Mouse (Mus musculus) brain, embryonic 14.5 days (tissue): Measurements from ENCODE around the gene Sgsh. TPM values are rescaled to one million over a fixed set of nuclear protein-coding genes. Genes with fewer than 3 reads are reported as not detected.

Experiments
- DNase-seq: peaks from one replicate; pipeline ENCODE4 v3.0.0-alpha.2; 2011; ENCODE audit warnings: low read depth
- CTCF ChIP-seq: fragments of 200-500 bp; IDR thresholded peaks from 2 replicates; pipeline ENCODE4 v1.5.1; 2012; ENCODE audit warnings: inconsistent platforms, mild to moderate bottlenecking, moderate library complexity, borderline replicate concordance; ENCODE audit not compliant: insufficient read depth, insufficient read length; ENCODE audit errors: extremely low read depth
- POLR2A ChIP-seq: fragments of 200-500 bp; IDR thresholded peaks from 2 replicates; pipeline ENCODE4 v1.6.1; 2012; ENCODE audit warnings: mild to moderate bottlenecking, inconsistent platforms, borderline replicate concordance; ENCODE audit not compliant: poor library complexity, insufficient read depth, insufficient read length, severe bottlenecking; ENCODE audit errors: extremely low read depth
- polyA plus RNA-seq: library from polyadenylated mRNA; depleted of rRNA; stranded (reverse); fragments of >200 nt; gene quantifications from 2 replicates; pipeline ENCODE4 v1.2.3, GENCODE M21; 2012; rRNA removed

Gene Sgsh
- polyA plus RNA-seq, 1 experiment: 5.8 TPM

DNA sequence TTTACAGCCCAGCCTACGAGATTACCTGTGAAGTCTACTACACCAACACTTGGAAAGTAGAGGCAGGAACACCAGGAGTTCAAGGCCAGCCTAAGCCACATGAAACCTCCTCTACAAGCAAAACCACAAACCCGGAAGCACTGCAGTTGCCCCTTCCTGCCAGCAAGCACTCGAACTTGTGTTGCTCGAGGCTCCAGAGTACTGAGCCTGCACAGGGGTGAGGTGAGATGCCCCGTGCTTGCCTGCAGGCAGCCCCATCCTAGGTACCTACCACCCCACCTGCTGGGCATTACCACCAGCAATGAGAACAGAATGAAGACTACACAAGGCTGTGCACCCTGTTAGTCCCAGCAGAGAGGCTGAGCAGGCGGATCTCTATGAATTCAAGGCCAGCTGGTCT lies 57.3 kb downstream of the Sgsh start:
- no peak for DNase-seq
- no peak for TF ChIP-seq POLR2A
- no peak for TF ChIP-seq CTCF

Other genes with a start within 250 kb of the Sgsh start
- 69.8 and 99.3 TPM in 2 replicates for gene Tbc1d16, start 127.0 kb downstream of the Sgsh start, polyA plus RNA-seq
- gene Ccdc40, start 127.0 kb downstream of the Sgsh start, polyA plus RNA-seq: 11.0 and 17.0 TPM in 2 replicates
- gene Gaa, start 87.6 kb downstream of the Sgsh start, polyA plus RNA-seq: 93.3 and 102 TPM in 2 replicates
- gene Eif4a3, start 55.4 kb downstream of the Sgsh start, polyA plus RNA-seq: 188 and 217 TPM in 2 replicates
- gene Card14, start 47.8 kb downstream of the Sgsh start, polyA plus RNA-seq: 0.18 and 0.22 TPM in 2 replicates
- gene Slc26a11, start within 50 bp of the Sgsh start, polyA plus RNA-seq: 10.0 TPM in 2 replicates
- gene Rnf213, start 37.6 kb upstream of the Sgsh start, polyA plus RNA-seq: 2.3 and 2.8 TPM in 2 replicates
- 33.8 and 34.1 TPM in 2 replicates for gene Endov, start 135.8 kb upstream of the Sgsh start, polyA plus RNA-seq
- 9.2 and 14.7 TPM in 2 replicates for gene Nptx1, start 192.2 kb upstream of the Sgsh start, polyA plus RNA-seq
- 23.4 and 34.4 TPM in 2 replicates for gene Rptor, start 247.4 kb upstream of the Sgsh start, polyA plus RNA-seq